Mouse (Mus musculus) lung, postnatal 0 days (tissue): ENCODE data around the gene Esrrg. TPM values are rescaled to one million over a fixed set of nuclear protein-coding genes. Genes with fewer than 3 reads are reported as not detected.

ENCODE experiments used
- ATAC-seq: fragments of 200-750 bp; cut with Nextera tagmentation; 2 replicates; pipeline ENCODE4 v1.8.0; 2017; ENCODE audit warnings: moderate library complexity
- DNase-seq: peaks from one replicate; pipeline ENCODE4 v3.0.0-alpha.2; 2016; ENCODE audit warnings: low spot score
- H3K27ac ChIP-seq: fragments of 300-500 bp; sonication (generic); 2 replicates; pipeline ENCODE4 v1.5.1; 2014; ENCODE audit warnings: antibody characterized with exemption, mild to moderate bottlenecking, low read length, mixed read lengths
- H3K27me3 ChIP-seq: fragments of 300-500 bp; sonication (generic); replicated peaks from 2 replicates; pipeline ENCODE4 v1.6.1; 2014; ENCODE audit warnings: low read length, mixed read lengths; ENCODE audit not compliant: insufficient read depth
- H3K36me3 ChIP-seq: fragments of 300-500 bp; sonication (generic); 2 replicates; pipeline ENCODE4 v1.6.1; 2014; ENCODE audit warnings: low read length, mixed read lengths; ENCODE audit not compliant: insufficient read depth
- H3K4me1 ChIP-seq: fragments of 300-500 bp; sonication (generic); 2 replicates; pipeline ENCODE4 v1.6.1; 2014; ENCODE audit warnings: antibody characterized with exemption, low read depth, low read length, mixed read lengths; ENCODE audit not compliant: insufficient read depth
- H3K4me2 ChIP-seq: fragments of 300-500 bp; sonication (generic); replicated peaks from 2 replicates; pipeline ENCODE4 v1.6.1; 2014; ENCODE audit warnings: low read depth, mild to moderate bottlenecking, low read length, moderate library complexity, mixed read lengths
- H3K4me3 ChIP-seq: fragments of 300-500 bp; sonication (generic); 2 replicates; pipeline ENCODE4 v1.5.1; 2014; ENCODE audit warnings: low read depth, low read length
- H3K9ac ChIP-seq: fragments of 300-500 bp; sonication (generic); replicated peaks from 2 replicates; pipeline ENCODE4 v1.6.1; 2014; ENCODE audit warnings: low read depth, mild to moderate bottlenecking
- H3K9me3 ChIP-seq: fragments of 300-500 bp; sonication (generic); 2 replicates; pipeline ENCODE4 v1.6.1; 2016; ENCODE audit warnings: low read length, mixed read lengths
- CTCF ChIP-seq: IDR thresholded peaks from 2 replicates; pipeline ENCODE4 v1.5.1; 2016; ENCODE audit warnings: antibody characterized with exemption, mild to moderate bottlenecking
- EP300 ChIP-seq: IDR thresholded peaks from 2 replicates; pipeline ENCODE4 v1.6.1; 2016; ENCODE audit warnings: antibody characterized with exemption, mild to moderate bottlenecking, control low read depth
- WGBS: fragments of 180-500 bp; shearing (Covaris S2); extraction: QIAGEN DNeasy Blood & Tissue Kit; methylation state at CpG from one replicate; pipeline ENCODE4 v1.1.7; 2014; 5-methylcytosine and 5-hydroxymethylcytosine counted together
- polyA plus RNA-seq: library from polyadenylated mRNA; unstranded; fragments of >200 nt; fragmentation: Nextera tagmentation; extraction: Ambion mirVana; gene quantifications from 2 replicates; pipeline ENCODE4 v1.2.1, GENCODE M21; 2015

Gene Esrrg
- polyA plus RNA-seq, 1 experiment from 2014 or later, result 0.54 TPM

- no peaks in the 10 kb centered on the region for H3K27me3 ChIP-seq
- H3K4me2 ChIP-seq, result no peak overlapping the region
- WGBS, result 63% methylated on average over 3 of the region's 3 CpGs
- no peaks in the 10 kb centered on the region; the same call in 1 of the 2 replicates for H3K9me3 ChIP-seq
- H3K36me3 ChIP-seq, result no peaks in the 10 kb centered on the region
- no peak for TF ChIP-seq CTCF
- no peak for TF ChIP-seq EP300
- no peak for DNase-seq
- ATAC-seq, result no peak
- H3K27ac ChIP-seq, result no peak overlapping the region
- no peak overlapping the region for H3K4me3 ChIP-seq
- no peak overlapping the region for H3K9ac ChIP-seq
- no peaks in the 10 kb centered on the region for H3K4me1 ChIP-seq
These were observed 438.6 kb downstream of the Esrrg start for GRCm38 (mm10) chr1:188047148-188047547.

- no peak for TF ChIP-seq EP300
- TF ChIP-seq CTCF, result no peak
- no peak overlapping the region for H3K9ac ChIP-seq
- ATAC-seq (peak; percentile 46), DNase-seq (peak; percentile 46)
- H3K27me3 ChIP-seq, result no peaks in the 10 kb centered on the region
- H3K9me3 ChIP-seq, result no peaks in the 10 kb centered on the region
- no peak overlapping the region for H3K4me3 ChIP-seq
- WGBS, result 51% methylated on average over 3 of the region's 3 CpGs
- H3K36me3 ChIP-seq, result no peaks in the 10 kb centered on the region
- H3K4me2 ChIP-seq, result 0 out of 2 replicates have a peak overlapping the region, but pooled peaks have one; percentile 19
- peak overlapping the region; percentile 27; the same call in 1 of the 2 replicates for H3K27ac ChIP-seq
- no peaks in the 10 kb centered on the region for H3K4me1 ChIP-seq
These were observed 447.3 kb downstream of the Esrrg start for GRCm38 (mm10) chr1:188055888-188056287.

- H3K27ac ChIP-seq, result no peak overlapping the region
- ATAC-seq (no peak), DNase-seq (no peak)
- no peaks in the 10 kb centered on the region for H3K9me3 ChIP-seq
- no peaks in the 10 kb centered on the region for H3K4me1 ChIP-seq
- TF ChIP-seq EP300 (no peak), CTCF (no peak)
- no peak overlapping the region for H3K9ac ChIP-seq
- no peak overlapping the region for H3K4me3 ChIP-seq
- no peaks in the 10 kb centered on the region for H3K36me3 ChIP-seq
- no peak overlapping the region for H3K4me2 ChIP-seq
- H3K27me3 ChIP-seq, result no peaks in the 10 kb centered on the region
- 54% methylated on average over 4 of the region's 4 CpGs for whole genome bisulfite sequencing
These were observed 449.3 kb downstream of the Esrrg start for GRCm38 (mm10) chr1:188057892-188058291.

- H3K4me1 ChIP-seq, result no peaks in the 10 kb centered on the region
- WGBS, result 77% methylated on average over 6 of the region's 6 CpGs
- H3K27ac ChIP-seq, result no peak overlapping the region
- H3K36me3 ChIP-seq, result no peaks in the 10 kb centered on the region
- TF ChIP-seq CTCF (no peak), EP300 (no peak)
- H3K4me2 ChIP-seq, result no peak overlapping the region
- H3K4me3 ChIP-seq, result no peak overlapping the region
- H3K27me3 ChIP-seq, result no peaks in the 10 kb centered on the region
- no peaks in the 10 kb centered on the region for H3K9me3 ChIP-seq
- no peak for DNase-seq
- no peak for ATAC-seq
- H3K9ac ChIP-seq, result no peak overlapping the region
These were observed 450.4 kb downstream of the Esrrg start for GRCm38 (mm10) chr1:188059006-188059405.

GRCm38 (mm10) chr1:188060493-188060892 lies 451.9 kb downstream of the Esrrg start:
- 88% methylated on average over 7 of the region's 7 CpGs for WGBS
- no peak for DNase-seq
- TF ChIP-seq CTCF (no peak), EP300 (no peak)
- Histone ChIP-seq H3K4me2 (no peak overlapping the region), H3K4me1 (no peaks in the 10 kb centered on the region), H3K36me3 (no peaks in the 10 kb centered on the region), H3K4me3 (no peak overlapping the region), H3K27ac (no peak overlapping the region), H3K9ac (no peak overlapping the region), H3K27me3 (no peaks in the 10 kb centered on the region), H3K9me3 (no peaks in the 10 kb centered on the region)
- ATAC-seq, result no peak

- no peak for ATAC-seq
- H3K9me3 ChIP-seq, result no peaks in the 10 kb centered on the region
- WGBS, result 49% methylated on average over 9 of the region's 9 CpGs
- TF ChIP-seq EP300 (no peak), CTCF (no peak)
- no peaks in the 10 kb centered on the region for H3K27me3 ChIP-seq
- no peak overlapping the region for H3K27ac ChIP-seq
- H3K4me2 ChIP-seq, result no peak overlapping the region
- no peak overlapping the region for H3K4me3 ChIP-seq
- H3K9ac ChIP-seq, result no peak overlapping the region
- no peaks in the 10 kb centered on the region for H3K36me3 ChIP-seq
- DNase-seq, result no peak
- no peaks in the 10 kb centered on the region for H3K4me1 ChIP-seq
These were observed 460.2 kb downstream of the Esrrg start for GRCm38 (mm10) chr1:188068833-188069232.

- no peaks in the 10 kb centered on the region for H3K36me3 ChIP-seq
- no peaks in the 10 kb centered on the region for H3K4me1 ChIP-seq
- no peak overlapping the region for H3K4me2 ChIP-seq
- no peak overlapping the region for H3K4me3 ChIP-seq
- no peak for ATAC-seq
- H3K9ac ChIP-seq, result no peak overlapping the region
- H3K9me3 ChIP-seq, result no peaks in the 10 kb centered on the region
- H3K27me3 ChIP-seq, result no peaks in the 10 kb centered on the region
- TF ChIP-seq EP300 (no peak), CTCF (peak; percentile 29; the same call in 1 of the 2 replicates)
- DNase-seq, result no peak
- no peak overlapping the region for H3K27ac ChIP-seq
These were observed 461.3 kb downstream of the Esrrg start for GRCm38 (mm10) chr1:188069849-188070248.
